Comparison of ENCODE assay signal across 13 mouse cellular contexts in the genomic region with DNA sequence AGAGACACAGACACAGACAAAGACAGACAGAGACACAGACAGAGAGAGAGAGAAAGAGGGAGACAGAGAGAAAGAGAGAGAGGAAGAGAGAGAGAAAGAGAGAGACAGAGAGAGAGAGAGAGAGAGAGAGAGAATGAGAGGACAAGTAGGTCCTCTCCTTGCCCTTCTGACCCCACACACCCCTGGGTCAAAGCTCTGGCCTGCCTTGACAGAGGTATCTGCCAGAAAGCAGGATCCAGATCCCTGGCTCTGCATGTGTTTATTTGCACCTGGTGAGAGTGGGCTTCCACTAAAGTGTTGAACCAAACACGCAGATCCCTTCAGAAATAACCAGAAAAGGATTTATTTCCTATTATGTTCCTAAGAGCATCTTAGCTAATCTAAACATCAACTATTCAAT.
"Had no signal": no experiment of that assay in that cellular context is flagged by ENCODE, and none has a peak within 500 bp of the region (broad histone marks: within the 10 kb centered on the region; RNA-seq: fewer than 3 reads in every experiment).

No protein-coding gene starts in this region.

- H3K4me3 ChIP-seq: layer of hippocampus, adult 2 months; liver, embryonic 15.5 days; midbrain, embryonic 13.5 days; stomach, embryonic 15.5 days had no signal

- H3K36me3 ChIP-seq: liver, embryonic 15.5 days; midbrain, embryonic 13.5 days; stomach, embryonic 15.5 days had no signal

- DNase-seq: kidney, postnatal 4 days; left cerebral cortex, postnatal 4 days; lung, adult 2 months; lung, postnatal 36 days; right cerebral cortex, postnatal 14 days; thymus, adult 2 months; thymus, postnatal 25 days had no signal

- H3K4me1 ChIP-seq: liver, embryonic 15.5 days; stomach, embryonic 15.5 days had no signal

- ATAC-seq: lung, postnatal 0 days; midbrain, embryonic 13.5 days had no signal

- H3K27ac ChIP-seq: layer of hippocampus, adult 2 months; liver, embryonic 15.5 days; midbrain, embryonic 13.5 days; stomach, embryonic 15.5 days had no signal

- H3K9me3 ChIP-seq: liver, embryonic 15.5 days; midbrain, embryonic 13.5 days; stomach, embryonic 15.5 days had no signal

- H3K4me2 ChIP-seq: liver, embryonic 11.5 days; liver, embryonic 15.5 days; midbrain, embryonic 13.5 days; stomach, embryonic 15.5 days had no signal

- H3K27me3 ChIP-seq: liver, embryonic 15.5 days; midbrain, embryonic 13.5 days; stomach, embryonic 15.5 days had no signal

- H3K9ac ChIP-seq: liver, embryonic 15.5 days; midbrain, embryonic 13.5 days; stomach, embryonic 15.5 days had no signal
